Mouse (Mus musculus): ENCODE data around the gene Wdr20.

DNA sequence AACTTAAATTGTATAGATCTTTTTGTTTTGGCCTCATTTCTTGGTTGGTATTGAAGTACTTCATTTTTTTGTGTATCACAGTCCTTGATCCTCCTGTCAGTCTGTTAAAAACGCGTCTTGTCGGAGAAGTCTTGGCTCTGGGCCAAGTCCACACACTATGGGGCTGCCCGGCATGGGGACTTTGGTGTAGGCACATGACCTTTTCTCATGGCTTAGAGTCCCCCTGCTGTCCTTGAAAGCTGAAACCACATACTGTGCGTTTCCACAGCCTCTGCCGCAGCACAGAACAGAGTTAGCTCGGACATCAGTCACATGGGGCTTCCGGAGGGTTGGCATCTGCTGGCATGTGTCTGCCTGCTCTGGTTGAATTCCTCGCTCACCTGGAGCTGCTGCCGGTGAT, 66.5 kb downstream of the Wdr20 start:
- TF ChIP-seq CTCF (conservative IDR thresholded peaks at IDR 0.05; ENCODE audit: low read length): no peak
- no peak for TF ChIP-seq NANOG (IDR thresholded peaks at IDR 0.05; ENCODE audit: borderline replicate concordance, low read length)
- no peak for TF ChIP-seq POU5F1 (IDR thresholded peaks at IDR 0.05; ENCODE audit: borderline replicate concordance, low read length)
